Mouse (Mus musculus) kidney, postnatal 14 days (tissue): ENCODE measurements around the gene Gm3685.
A peak's percentile ranks its signal among the peaks of the same experiment; 100 is the strongest.
"Not testable (repeated sequence)": the region's sequence is repeated elsewhere in the genome, so short reads cannot be mapped to it uniquely, and the experiment has no call there.

ENCODE experiments used
- DNase-seq: peaks from one replicate; pipeline ENCODE4 v3.0.0; 2022; ENCODE audit warnings: mixed read lengths

The Gm3685 gene

GRCm38 (mm10) chr14:7044870-7045269 is at the start of gene Gm3685:
Gm3685 (minus strand) TSS chr14:7044970.
- not testable (repeated sequence) for DNase-seq

- DNase-seq: peak; percentile 54
These were observed 17.7 kb downstream of the Gm3685 start, which contains the start of gene Gm10406 for GRCm38 (mm10) chr14:7026781-7027749. Gm10406 (minus strand) TSS chr14:7027449.

- DNase-seq: peak; percentile 3
These were observed 18.5 kb downstream of the Gm3685 start for GRCm38 (mm10) chr14:7026274-7026673.
